Mouse (Mus musculus) liver, adult 2 months (tissue): ENCODE results near the gene Ccn5.

Experiments
- CTCF ChIP-seq: fragments of 200-500 bp; IDR thresholded peaks from 2 replicates; pipeline ENCODE4 v1.5.1; 2011; ENCODE audit warnings: low read depth, low read length, control low read depth
- POLR2A ChIP-seq: fragments of 200-500 bp; IDR thresholded peaks from 2 replicates; pipeline ENCODE4 v1.6.1; 2011; ENCODE audit warnings: low read length, control low read depth; ENCODE audit not compliant: insufficient read depth; ENCODE audit errors: extremely low read depth

DNA sequence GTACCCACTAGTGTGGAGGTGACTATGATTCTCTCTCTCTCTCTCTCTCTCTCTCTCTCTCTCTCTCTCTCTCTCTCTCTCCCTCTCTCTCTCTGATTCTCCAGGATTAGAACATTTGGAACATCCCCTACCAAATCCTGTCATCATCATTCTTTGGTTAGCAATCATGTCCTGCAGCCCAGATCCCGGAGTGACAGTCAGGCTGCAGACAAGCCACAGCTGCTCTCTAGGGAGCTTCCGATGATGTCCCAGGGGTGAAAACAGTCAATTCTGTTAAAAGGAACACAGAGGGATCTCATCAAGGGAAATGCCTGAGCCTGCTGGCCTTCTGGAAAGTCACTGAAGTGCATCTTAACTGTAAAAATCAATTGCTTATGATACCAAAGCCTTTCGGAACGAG, 21.4 kb downstream of the Ccn5 start:
- no peak for TF ChIP-seq CTCF
- no peak for TF ChIP-seq POLR2A
